Mouse (Mus musculus): Measurements from ENCODE around the gene Frmd4a. TPM values are rescaled to one million over a fixed set of nuclear protein-coding genes. Genes with fewer than 3 reads are reported as not detected.

The Frmd4a gene
- polyA plus RNA-seq, 1 experiment from 2014 or later, result 6.6 TPM

GRCm38 (mm10) chr2:4461514-4461913, 444.0 kb downstream of the Frmd4a start:
- TF ChIP-seq CTCF (IDR thresholded peaks at IDR 0.05; ENCODE audit: low read depth), result no peak
- TF ChIP-seq EP300 (IDR thresholded peaks at IDR 0.05; ENCODE audit: low read depth), result no peak
- H3K4me2 ChIP-seq (ENCODE audit: low read depth, low read length), result no peak overlapping the region
- no peak for ATAC-seq
- no peaks in the 10 kb centered on the region for H3K36me3 ChIP-seq (replicated peaks; ENCODE audit: insufficient read depth, low read length)
- H3K9me3 ChIP-seq (ENCODE audit: low read length), result no peaks in the 10 kb centered on the region
- H3K4me1 ChIP-seq (ENCODE audit: insufficient read depth), result no peaks in the 10 kb centered on the region
- H3K27ac ChIP-seq (ENCODE audit: low read depth), result no peak overlapping the region
- WGBS (ENCODE audit: insufficient replicate concordance), result 51% methylated on average over 2 of the region's 2 CpGs
- H3K4me3 ChIP-seq (ENCODE audit: low read depth, low read length), result no peak overlapping the region
- no peak for DNase-seq
- no peak overlapping the region for H3K9ac ChIP-seq (replicated peaks)
- H3K27me3 ChIP-seq (ENCODE audit: insufficient read depth, low read length), result no peaks in the 10 kb centered on the region

GRCm38 (mm10) chr2:4462480-4462879, 445.0 kb downstream of the Frmd4a start:
- no peaks in the 10 kb centered on the region for H3K36me3 ChIP-seq (replicated peaks; ENCODE audit: insufficient read depth, low read length)
- H3K9me3 ChIP-seq (ENCODE audit: low read length), result no peaks in the 10 kb centered on the region
- no peak for TF ChIP-seq CTCF (IDR thresholded peaks at IDR 0.05; ENCODE audit: low read depth)
- no peak for TF ChIP-seq EP300 (IDR thresholded peaks at IDR 0.05; ENCODE audit: low read depth)
- no peak overlapping the region for H3K4me3 ChIP-seq (ENCODE audit: low read depth, low read length)
- H3K27me3 ChIP-seq (ENCODE audit: insufficient read depth, low read length), result no peaks in the 10 kb centered on the region
- no peak overlapping the region for H3K9ac ChIP-seq (replicated peaks)
- WGBS (ENCODE audit: insufficient replicate concordance), result 43% methylated on average over 11 of the region's 11 CpGs
- no peaks in the 10 kb centered on the region for H3K4me1 ChIP-seq (ENCODE audit: insufficient read depth)
- no peak overlapping the region for H3K4me2 ChIP-seq (ENCODE audit: low read depth, low read length)
- DNase-seq (no peak), ATAC-seq (no peak)
- no peak overlapping the region for H3K27ac ChIP-seq (ENCODE audit: low read depth)

- no peak for TF ChIP-seq EP300 (IDR thresholded peaks at IDR 0.05; ENCODE audit: low read depth)
- no peak for TF ChIP-seq CTCF (IDR thresholded peaks at IDR 0.05; ENCODE audit: low read depth)
- H3K9me3 ChIP-seq (ENCODE audit: low read length), result no peaks in the 10 kb centered on the region
- 0 out of 2 replicates have a peak overlapping the region, but pooled peaks have one; percentile 29 for H3K27ac ChIP-seq (ENCODE audit: low read depth)
These were observed 448.6 kb downstream of the Frmd4a start for GRCm38 (mm10) chr2:4466084-4466483.

GRCm38 (mm10) chr2:4467314-4467713, 449.8 kb downstream of the Frmd4a start:
- no peak overlapping the region for H3K4me2 ChIP-seq (ENCODE audit: low read depth, low read length)
- H3K4me1 ChIP-seq (ENCODE audit: insufficient read depth), result no peaks in the 10 kb centered on the region
- TF ChIP-seq EP300 (IDR thresholded peaks at IDR 0.05; ENCODE audit: low read depth) (peak; percentile 89), CTCF (IDR thresholded peaks at IDR 0.05; ENCODE audit: low read depth) (no peak)
- H3K4me3 ChIP-seq (ENCODE audit: low read depth, low read length), result no peak overlapping the region
- 53% methylated on average over 7 of the region's 7 CpGs for WGBS (ENCODE audit: insufficient replicate concordance)
- no peaks in the 10 kb centered on the region for H3K27me3 ChIP-seq (ENCODE audit: insufficient read depth, low read length)
- DNase-seq (no peak), ATAC-seq (peak; percentile 89)
- H3K27ac ChIP-seq (ENCODE audit: low read depth), result no peak overlapping the region
- H3K9me3 ChIP-seq (ENCODE audit: low read length), result no peaks in the 10 kb centered on the region
- H3K36me3 ChIP-seq (replicated peaks; ENCODE audit: insufficient read depth, low read length), result no peaks in the 10 kb centered on the region
- H3K9ac ChIP-seq (replicated peaks), result no peak overlapping the region

More at GRCm38 (mm10) chr2:4466084-4466483, 448.6 kb downstream of the Frmd4a start:
- DNase-seq, result no peak
- H3K4me3 ChIP-seq (ENCODE audit: low read depth, low read length), result no peak overlapping the region
- H3K9ac ChIP-seq (replicated peaks), result no peak overlapping the region
- H3K36me3 ChIP-seq (replicated peaks; ENCODE audit: insufficient read depth, low read length), result no peaks in the 10 kb centered on the region
- WGBS (ENCODE audit: insufficient replicate concordance), result 58% methylated on average over 3 of the region's 3 CpGs
- no peaks in the 10 kb centered on the region for H3K4me1 ChIP-seq (ENCODE audit: insufficient read depth)
- no peaks in the 10 kb centered on the region for H3K27me3 ChIP-seq (ENCODE audit: insufficient read depth, low read length)
- H3K4me2 ChIP-seq (ENCODE audit: low read depth, low read length), result no peak overlapping the region
- ATAC-seq, result no peak

- TF ChIP-seq CTCF (IDR thresholded peaks at IDR 0.05; ENCODE audit: low read depth) (no peak), EP300 (IDR thresholded peaks at IDR 0.05; ENCODE audit: low read depth) (no peak)
- Histone ChIP-seq H3K36me3 (replicated peaks; ENCODE audit: insufficient read depth, low read length) (no peaks in the 10 kb centered on the region), H3K27me3 (ENCODE audit: insufficient read depth, low read length) (no peaks in the 10 kb centered on the region), H3K4me3 (ENCODE audit: low read depth, low read length) (no peak overlapping the region), H3K27ac (ENCODE audit: low read depth) (no peak overlapping the region), H3K4me2 (ENCODE audit: low read depth, low read length) (no peak overlapping the region), H3K4me1 (ENCODE audit: insufficient read depth) (no peaks in the 10 kb centered on the region), H3K9me3 (ENCODE audit: low read length) (no peaks in the 10 kb centered on the region), H3K9ac (replicated peaks) (no peak overlapping the region)
- WGBS (ENCODE audit: insufficient replicate concordance), result 70% methylated on average over 7 of the region's 7 CpGs
- ATAC-seq (no peak), DNase-seq (no peak)
These were observed 455.4 kb downstream of the Frmd4a start for GRCm38 (mm10) chr2:4472760-4473480.

GRCm38 (mm10) chr2:4473866-4474538, 456.5 kb downstream of the Frmd4a start:
- Histone ChIP-seq H3K27ac (ENCODE audit: low read depth) (no peak overlapping the region), H3K9me3 (ENCODE audit: low read length) (no peaks in the 10 kb centered on the region), H3K9ac (replicated peaks) (no peak overlapping the region), H3K36me3 (replicated peaks; ENCODE audit: insufficient read depth, low read length) (no peaks in the 10 kb centered on the region), H3K4me1 (ENCODE audit: insufficient read depth) (no peaks in the 10 kb centered on the region), H3K4me3 (ENCODE audit: low read depth, low read length) (no peak overlapping the region), H3K27me3 (ENCODE audit: insufficient read depth, low read length) (no peaks in the 10 kb centered on the region), H3K4me2 (ENCODE audit: low read depth, low read length) (no peak overlapping the region)
- ATAC-seq (no peak), DNase-seq (no peak)
- WGBS (ENCODE audit: insufficient replicate concordance), result 55% methylated on average over 7 of the region's 8 CpGs
- no peak for TF ChIP-seq CTCF (IDR thresholded peaks at IDR 0.05; ENCODE audit: low read depth)
- no peak for TF ChIP-seq EP300 (IDR thresholded peaks at IDR 0.05; ENCODE audit: low read depth)

Measured in liver, postnatal 0 days (tissue).